Mouse (Mus musculus): ENCODE results near the gene Bud13.

The Bud13 gene

GRCm38 (mm10) chr9:46282631-46283436 lies at the start of gene Bud13:
Gene Bud13, plus strand, starts transcription at chr9:46283008.
- DNase-seq, result peak; percentile 94 to 97

GRCm38 (mm10) chr9:46235196-46235595 lies 47.6 kb upstream of the Bud13 start:
- DNase-seq, result no peak

GRCm38 (mm10) chr9:46235596-46235648 lies 47.4 kb upstream of the Bud13 start, which contains the start of gene Apoc3:
Gene Apoc3, minus strand, starts transcription at chr9:46235636.
- DNase-seq, result no peak

- no peak for DNase-seq
Measured at GRCm38 (mm10) chr9:46235649-46236048, 47.2 kb upstream of the Bud13 start.

GRCm38 (mm10) chr9:46238850-46239249 lies 44.0 kb upstream of the Bud13 start:
- no peak for DNase-seq

GRCm38 (mm10) chr9:46240526-46241153 lies 42.2 kb upstream of the Bud13 start, which contains the start of gene Apoa4:
Gene Apoa4, plus strand, starts transcription at chr9:46240696.
- DNase-seq, result no peak

GRCm38 (mm10) chr9:46241818-46242217 lies 41.0 kb upstream of the Bud13 start:
- no peak for DNase-seq

GRCm38 (mm10) chr9:46243122-46243521 lies 39.7 kb upstream of the Bud13 start:
- DNase-seq, result no peak

- no peak for DNase-seq
Measured at GRCm38 (mm10) chr9:46243584-46243983, 39.2 kb upstream of the Bud13 start.

GRCm38 (mm10) chr9:46246752-46247324 lies 36.0 kb upstream of the Bud13 start:
- DNase-seq, result peak in 1 of 2 experiments; percentile 70

GRCm38 (mm10) chr9:46256177-46256576 lies 26.6 kb upstream of the Bud13 start:
- no peak for DNase-seq

- peak in 1 of 2 experiments; percentile 21 for DNase-seq
Measured at GRCm38 (mm10) chr9:46256658-46257385, 26.0 kb upstream of the Bud13 start.

GRCm38 (mm10) chr9:46257546-46257945 lies 25.3 kb upstream of the Bud13 start:
- DNase-seq, result peak; percentile 41 to 57

- no peak for DNase-seq
Measured at GRCm38 (mm10) chr9:46259111-46259510, 23.7 kb upstream of the Bud13 start.

GRCm38 (mm10) chr9:46261131-46261530 lies 21.7 kb upstream of the Bud13 start:
- no peak for DNase-seq

- no peak for DNase-seq
Measured at GRCm38 (mm10) chr9:46268343-46268873, 14.4 kb upstream of the Bud13 start, which contains the start of gene Apoa5. Gene Apoa5, plus strand, starts transcription at chr9:46268633.

GRCm38 (mm10) chr9:46269125-46269524 lies 13.7 kb upstream of the Bud13 start:
- DNase-seq, result no peak

- DNase-seq, result no peak
Measured at GRCm38 (mm10) chr9:46270782-46271181, 12.0 kb upstream of the Bud13 start.

GRCm38 (mm10) chr9:46272070-46272469 lies 10.7 kb upstream of the Bud13 start:
- no peak for DNase-seq

- DNase-seq, result peak; percentile 90 to 93
Measured at GRCm38 (mm10) chr9:46272677-46273454, 9.9 kb upstream of the Bud13 start, which contains the start of gene Zpr1. Gene Zpr1, plus strand, starts transcription at chr9:46273064.

GRCm38 (mm10) chr9:46274494-46274893 lies 8.3 kb upstream of the Bud13 start:
- no peak for DNase-seq

GRCm38 (mm10) chr9:46298381-46298780 lies 15.6 kb downstream of the Bud13 start:
- DNase-seq, result no peak

Data from lung, postnatal 4 days (tissue).